Mouse (Mus musculus): Measurements from ENCODE around the gene Olfr77. TPM values are rescaled to one million over a fixed set of nuclear protein-coding genes. Genes with fewer than 3 reads are reported as not detected.

Olfr77 gene
- 0.24 and 0.25 TPM in 2 replicates for polyA plus RNA-seq (2014; fragmentation: Nextera tagmentation; extraction: Ambion mirVana)

GRCm38 (mm10) chr9:19916565-19916964, at the start of gene Olfr77:
Gene Olfr77 (plus strand): TSS chr9:19916865.
- 93% methylated on average over 2 of the region's 2 CpGs for WGBS
- H3K27me3 ChIP-seq (ENCODE audit: control insufficient read depth, insufficient read depth, low read length) = no peaks in the 10 kb centered on the region
- ATAC-seq (ENCODE audit: low FRiP score, low TSS enrichment) = no peak
- no peaks in the 10 kb centered on the region for H3K4me1 ChIP-seq (ENCODE audit: control insufficient read depth, insufficient read depth, low read length)
- no peak for DNase-seq
- 0 out of 2 replicates have a peak, but pooled peaks cover 11% of the 10 kb centered on the region for H3K9me3 ChIP-seq (ENCODE audit: control insufficient read depth, low read length)
- no peak within 1 kb of the TSS for H3K27ac ChIP-seq (replicated peaks; ENCODE audit: low read depth, low read length)
- no peaks in the 10 kb centered on the region for H3K36me3 ChIP-seq (ENCODE audit: control insufficient read depth, insufficient read depth, low read length)
- H3K4me3 ChIP-seq (replicated peaks; ENCODE audit: low read depth, low read length) = no peak within 1 kb of the TSS
- no peak within 1 kb of the TSS for H3K9ac ChIP-seq (replicated peaks; ENCODE audit: low read length)
- no peak within 1 kb of the TSS for H3K4me2 ChIP-seq (ENCODE audit: low read length)

GRCm38 (mm10) chr9:19887904-19888303, 28.8 kb upstream of the Olfr77 start, which contains the start of gene Olfr862:
Gene Olfr862 (minus strand): TSS chr9:19888004.
- no peak for ATAC-seq (ENCODE audit: low FRiP score, low TSS enrichment)
- Histone ChIP-seq H3K4me1 (ENCODE audit: control insufficient read depth, insufficient read depth, low read length) (no peaks in the 10 kb centered on the region), H3K36me3 (ENCODE audit: control insufficient read depth, insufficient read depth, low read length) (no peaks in the 10 kb centered on the region), H3K27ac (replicated peaks; ENCODE audit: low read depth, low read length) (no peak within 1 kb of the TSS), H3K9me3 (ENCODE audit: control insufficient read depth, low read length) (peaks cover 19% of the 10 kb centered on the region; the same call in 1 of the 2 replicates), H3K4me2 (ENCODE audit: low read length) (no peak within 1 kb of the TSS), H3K4me3 (replicated peaks; ENCODE audit: low read depth, low read length) (no peak within 1 kb of the TSS), H3K27me3 (ENCODE audit: control insufficient read depth, insufficient read depth, low read length) (no peaks in the 10 kb centered on the region), H3K9ac (replicated peaks; ENCODE audit: low read length) (no peak within 1 kb of the TSS)
- DNase-seq = no peak

- ATAC-seq (ENCODE audit: low FRiP score, low TSS enrichment) = no peak
- no peak overlapping the region for H3K4me3 ChIP-seq (replicated peaks; ENCODE audit: low read depth, low read length)
Measured at GRCm38 (mm10) chr9:19911170-19911569, 5.5 kb upstream of the Olfr77 start.

More at GRCm38 (mm10) chr9:19911170-19911569, 5.5 kb upstream of the Olfr77 start:
- Histone ChIP-seq H3K4me2 (ENCODE audit: low read length) (no peak overlapping the region), H3K4me1 (ENCODE audit: control insufficient read depth, insufficient read depth, low read length) (no peaks in the 10 kb centered on the region), H3K9me3 (ENCODE audit: control insufficient read depth, low read length) (peaks cover 15% of the 10 kb centered on the region; the same call in 1 of the 2 replicates), H3K27me3 (ENCODE audit: control insufficient read depth, insufficient read depth, low read length) (no peaks in the 10 kb centered on the region), H3K27ac (replicated peaks; ENCODE audit: low read depth, low read length) (no peak overlapping the region), H3K9ac (replicated peaks; ENCODE audit: low read length) (no peak overlapping the region), H3K36me3 (ENCODE audit: control insufficient read depth, insufficient read depth, low read length) (no peaks in the 10 kb centered on the region)
- no peak for DNase-seq
- WGBS = 51% methylated on average over 4 of the region's 4 CpGs

Other genes with a start within 250 kb of the Olfr77 start
- gene Olfr857, start 207.4 kb upstream of the Olfr77 start, polyA plus RNA-seq (2014; fragmentation: Nextera tagmentation; extraction: Ambion mirVana) = not detected in 2 replicates
- gene Olfr58, start 136.6 kb upstream of the Olfr77 start, polyA plus RNA-seq (2014; fragmentation: Nextera tagmentation; extraction: Ambion mirVana) = not detected in 2 replicates
- gene Olfr859, start 112.0 kb upstream of the Olfr77 start, polyA plus RNA-seq (2014; fragmentation: Nextera tagmentation; extraction: Ambion mirVana) = not detected in 2 replicates
- not detected in 2 replicates for gene Olfr860, start 67.1 kb upstream of the Olfr77 start, polyA plus RNA-seq (2014; fragmentation: Nextera tagmentation; extraction: Ambion mirVana)
- not detected in 2 replicates for gene Olfr862, start 28.9 kb upstream of the Olfr77 start, polyA plus RNA-seq (2014; fragmentation: Nextera tagmentation; extraction: Ambion mirVana)
- gene Olfr866, start 111.2 kb downstream of the Olfr77 start, polyA plus RNA-seq (2014; fragmentation: Nextera tagmentation; extraction: Ambion mirVana) = not detected in 2 replicates
- not detected in 2 replicates for gene Olfr867, start 140.7 kb downstream of the Olfr77 start, polyA plus RNA-seq (2014; fragmentation: Nextera tagmentation; extraction: Ambion mirVana)
- gene Olfr868, start 181.8 kb downstream of the Olfr77 start, polyA plus RNA-seq (2014; fragmentation: Nextera tagmentation; extraction: Ambion mirVana) = not detected in 2 replicates
- not detected in 2 replicates for gene Olfr869, start 212.1 kb downstream of the Olfr77 start, polyA plus RNA-seq (2014; fragmentation: Nextera tagmentation; extraction: Ambion mirVana)

Measured in midbrain, embryonic 14.5 days (tissue).